Mouse (Mus musculus): ENCODE measurements around the gene Ugt1a6b. TPM values are rescaled to one million over a fixed set of nuclear protein-coding genes. Genes with fewer than 3 reads are reported as not detected.
"Not testable (repeated sequence)": the region's sequence is repeated elsewhere in the genome, so short reads cannot be mapped to it uniquely, and the experiment has no call there.

Ugt1a6b gene
- polyA plus RNA-seq, 1 experiment from 2014 or later: 5.2 TPM

DNA sequence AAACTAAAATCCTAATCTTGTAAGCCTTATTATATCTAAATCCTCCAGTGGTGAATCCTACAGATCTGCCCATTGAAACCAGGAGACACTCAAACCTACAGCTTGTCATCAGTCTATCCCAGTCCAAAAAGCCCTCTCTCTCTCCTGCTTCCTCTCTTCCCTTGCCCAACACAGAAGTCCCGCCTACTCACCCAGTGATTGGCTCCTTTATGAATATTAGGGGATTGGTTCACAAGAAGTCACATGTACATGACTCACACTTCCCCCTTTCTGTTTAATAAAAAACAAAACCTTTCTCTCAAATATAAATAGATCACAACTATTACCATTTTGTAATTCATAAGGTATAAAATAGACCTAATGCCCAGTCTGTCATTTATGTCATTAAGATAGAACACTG, 25.9 kb upstream of the Ugt1a6b start:
- DNase-seq (ENCODE audit: low spot score): no peak
- no peak overlapping the region for H3K27ac ChIP-seq (replicated peaks)

DNA sequence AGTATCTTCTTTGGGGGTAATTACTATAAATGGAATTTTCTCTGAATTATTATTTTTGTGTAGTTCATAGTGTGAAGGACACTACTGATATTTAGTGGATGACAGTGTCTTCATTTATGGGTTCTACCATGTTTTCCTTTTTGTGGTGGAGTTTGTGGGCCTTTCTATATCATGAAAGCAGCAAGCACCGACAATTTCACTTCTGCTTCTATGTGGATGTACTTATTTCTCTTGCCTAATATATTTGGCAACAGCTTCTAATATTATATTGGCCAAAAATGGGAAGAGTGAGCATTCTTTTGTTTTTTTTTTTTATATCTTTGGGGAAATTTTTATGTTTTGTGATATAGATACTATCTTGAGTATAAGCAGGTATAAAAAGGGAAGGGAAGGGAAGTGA, 21.4 kb upstream of the Ugt1a6b start:
- Histone ChIP-seq H3K9ac (ENCODE audit: low read length) (no peak overlapping the region), H3K36me3 (ENCODE audit: control insufficient read depth, insufficient read depth, low read length) (no peaks in the 10 kb centered on the region), H3K27ac (replicated peaks) (no peak overlapping the region), H3K9me3 (ENCODE audit: control insufficient read depth, low read length) (no peaks in the 10 kb centered on the region), H3K4me2 (replicated peaks; ENCODE audit: low read depth) (no peak overlapping the region), H3K4me3 (ENCODE audit: low read depth, low read length) (no peak overlapping the region), H3K27me3 (ENCODE audit: control insufficient read depth, insufficient read depth, low read length) (no peaks in the 10 kb centered on the region), H3K4me1 (replicated peaks; ENCODE audit: control insufficient read depth, insufficient read depth) (no peaks in the 10 kb centered on the region)
- no peak for TF ChIP-seq EP300 (optimal IDR thresholded peaks at IDR 0.05)
- no peak for TF ChIP-seq CTCF (IDR thresholded peaks at IDR 0.05; ENCODE audit: low read depth)
- ATAC-seq (ENCODE audit: low FRiP score, low TSS enrichment) (no peak), DNase-seq (ENCODE audit: low spot score) (no peak)
- WGBS: 90% methylated on average over 1 of the region's 1 CpGs

More for the DNA sequence above, 25.9 kb upstream of the Ugt1a6b start:
- no peaks in the 10 kb centered on the region for H3K9me3 ChIP-seq (ENCODE audit: control insufficient read depth, low read length)
- H3K9ac ChIP-seq (ENCODE audit: low read length): no peak overlapping the region
- H3K4me3 ChIP-seq (ENCODE audit: low read depth, low read length): no peak overlapping the region
- no peaks in the 10 kb centered on the region for H3K27me3 ChIP-seq (ENCODE audit: control insufficient read depth, insufficient read depth, low read length)
- 95% methylated on average over 1 of the region's 1 CpGs for WGBS
- no peaks in the 10 kb centered on the region for H3K4me1 ChIP-seq (replicated peaks; ENCODE audit: control insufficient read depth, insufficient read depth)
- no peaks in the 10 kb centered on the region for H3K36me3 ChIP-seq (ENCODE audit: control insufficient read depth, insufficient read depth, low read length)
- no peak for ATAC-seq (ENCODE audit: low FRiP score, low TSS enrichment)
- H3K4me2 ChIP-seq (replicated peaks; ENCODE audit: low read depth): no peak overlapping the region
- TF ChIP-seq EP300 (optimal IDR thresholded peaks at IDR 0.05) (no peak), CTCF (IDR thresholded peaks at IDR 0.05; ENCODE audit: low read depth) (no peak)

GRCm38 (mm10) chr1:88086125-88086524, 16.9 kb upstream of the Ugt1a6b start:
- H3K27me3 ChIP-seq (ENCODE audit: control insufficient read depth, insufficient read depth, low read length): no peaks in the 10 kb centered on the region
- TF ChIP-seq CTCF (IDR thresholded peaks at IDR 0.05; ENCODE audit: low read depth) (no peak), EP300 (optimal IDR thresholded peaks at IDR 0.05) (no peak)
- H3K36me3 ChIP-seq (ENCODE audit: control insufficient read depth, insufficient read depth, low read length): no peaks in the 10 kb centered on the region
- DNase-seq (ENCODE audit: low spot score): no peak
- no peak overlapping the region for H3K27ac ChIP-seq (replicated peaks)
- no peak for ATAC-seq (ENCODE audit: low FRiP score, low TSS enrichment)
- no peak overlapping the region for H3K4me2 ChIP-seq (replicated peaks; ENCODE audit: low read depth)
- 58% methylated on average over 1 of the region's 1 CpGs for WGBS
- no peaks in the 10 kb centered on the region for H3K9me3 ChIP-seq (ENCODE audit: control insufficient read depth, low read length)
- H3K4me1 ChIP-seq (replicated peaks; ENCODE audit: control insufficient read depth, insufficient read depth): no peaks in the 10 kb centered on the region
- H3K4me3 ChIP-seq (ENCODE audit: low read depth, low read length): no peak overlapping the region
- H3K9ac ChIP-seq (ENCODE audit: low read length): no peak overlapping the region

DNA sequence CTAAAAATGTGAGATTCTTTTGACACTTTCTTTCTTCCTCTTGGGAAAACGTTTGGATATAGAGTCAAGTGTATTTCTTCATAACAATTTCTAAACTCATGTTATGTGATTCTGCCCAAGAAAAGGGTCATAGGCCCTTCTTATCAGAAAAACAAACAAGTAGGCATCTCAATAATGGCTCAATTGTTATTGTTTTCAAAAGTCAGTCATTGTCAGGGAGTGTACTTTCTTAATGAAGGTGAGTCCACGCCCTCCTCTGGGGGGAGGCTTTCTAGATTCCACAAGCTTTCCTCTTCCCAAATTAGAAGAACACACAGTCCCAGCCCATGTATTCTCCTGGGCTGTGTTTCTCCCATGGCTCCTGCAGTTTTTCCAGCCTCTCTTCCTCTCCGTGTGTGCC, 15.5 kb upstream of the Ugt1a6b start, which contains the start of gene Ugt1a8:
Gene Ugt1a8 (plus strand): TSS at position 301 of the 400 bp plus-strand sequence.
- Histone ChIP-seq H3K36me3 (ENCODE audit: control insufficient read depth, insufficient read depth, low read length) (no peaks in the 10 kb centered on the region), H3K4me1 (replicated peaks; ENCODE audit: control insufficient read depth, insufficient read depth) (no peaks in the 10 kb centered on the region), H3K4me2 (replicated peaks; ENCODE audit: low read depth) (no peak within 1 kb of the TSS), H3K4me3 (ENCODE audit: low read depth, low read length) (no peak within 1 kb of the TSS), H3K27me3 (ENCODE audit: control insufficient read depth, insufficient read depth, low read length) (no peaks in the 10 kb centered on the region), H3K9ac (ENCODE audit: low read length) (no peak within 1 kb of the TSS), H3K9me3 (ENCODE audit: control insufficient read depth, low read length) (no peaks in the 10 kb centered on the region), H3K27ac (replicated peaks) (no peak within 1 kb of the TSS)
- ATAC-seq (ENCODE audit: low FRiP score, low TSS enrichment) (no peak), DNase-seq (ENCODE audit: low spot score) (no peak)
- TF ChIP-seq EP300 (optimal IDR thresholded peaks at IDR 0.05) (no peak), CTCF (IDR thresholded peaks at IDR 0.05; ENCODE audit: low read depth) (no peak)
- WGBS: 66% methylated on average over 3 of the region's 3 CpGs

GRCm38 (mm10) chr1:88092341-88092740, 10.7 kb upstream of the Ugt1a6b start:
- no peaks in the 10 kb centered on the region for H3K4me1 ChIP-seq (replicated peaks; ENCODE audit: control insufficient read depth, insufficient read depth)
- H3K9me3 ChIP-seq (ENCODE audit: control insufficient read depth, low read length): no peaks in the 10 kb centered on the region
- no peaks in the 10 kb centered on the region for H3K27me3 ChIP-seq (ENCODE audit: control insufficient read depth, insufficient read depth, low read length)
- no peak overlapping the region for H3K9ac ChIP-seq (ENCODE audit: low read length)
- no peak overlapping the region for H3K4me3 ChIP-seq (ENCODE audit: low read depth, low read length)
- ATAC-seq (ENCODE audit: low FRiP score, low TSS enrichment) (no peak), DNase-seq (ENCODE audit: low spot score) (no peak)
- no peaks in the 10 kb centered on the region for H3K36me3 ChIP-seq (ENCODE audit: control insufficient read depth, insufficient read depth, low read length)
- TF ChIP-seq CTCF (IDR thresholded peaks at IDR 0.05; ENCODE audit: low read depth) (no peak), EP300 (optimal IDR thresholded peaks at IDR 0.05) (no peak)
- H3K27ac ChIP-seq (replicated peaks): no peak overlapping the region
- H3K4me2 ChIP-seq (replicated peaks; ENCODE audit: low read depth): no peak overlapping the region

DNA sequence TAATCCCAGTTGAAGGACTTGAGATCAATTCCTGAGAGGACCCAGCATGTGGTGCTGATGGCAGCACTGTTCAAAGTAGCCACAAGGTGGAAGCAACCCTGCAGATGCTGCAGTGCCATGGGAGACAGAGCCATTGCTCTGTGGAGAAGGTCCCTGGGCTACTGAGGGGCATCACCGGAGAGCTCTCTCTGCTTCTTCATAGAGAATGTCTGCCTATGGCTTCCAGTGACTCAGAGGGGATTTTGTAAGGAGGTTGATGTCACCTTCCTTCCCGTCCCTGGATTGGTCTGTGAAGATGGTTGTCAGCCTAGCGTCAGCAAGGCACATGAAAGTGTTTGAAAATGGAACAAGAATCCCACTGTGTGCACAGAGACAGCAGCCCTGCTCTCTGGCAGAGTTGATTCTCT, 8.8 kb upstream of the Ugt1a6b start:
- DNase-seq (ENCODE audit: low spot score) (peak; percentile 23), ATAC-seq (ENCODE audit: low FRiP score, low TSS enrichment) (peak; percentile 38; the same call in 1 of the 2 replicates)
- H3K9ac ChIP-seq (ENCODE audit: low read length); H3K27me3 ChIP-seq (ENCODE audit: control insufficient read depth, insufficient read depth, low read length); H3K36me3 ChIP-seq (ENCODE audit: control insufficient read depth, insufficient read depth, low read length); H3K4me3 ChIP-seq (ENCODE audit: low read depth, low read length); H3K9me3 ChIP-seq (ENCODE audit: control insufficient read depth, low read length); H3K4me1 ChIP-seq (replicated peaks; ENCODE audit: control insufficient read depth, insufficient read depth); H3K4me2 ChIP-seq (replicated peaks; ENCODE audit: low read depth): not testable (repeated sequence)
- TF ChIP-seq CTCF (IDR thresholded peaks at IDR 0.05; ENCODE audit: low read depth): peak; percentile 67
- H3K27ac ChIP-seq (replicated peaks): peak overlapping the region; percentile 89
- WGBS: 59% methylated on average over 3 of the region's 3 CpGs
